Mouse (Mus musculus): ENCODE measurements around the gene Ap1m2. TPM values are rescaled to one million over a fixed set of nuclear protein-coding genes. Genes with fewer than 3 reads are reported as not detected.
A peak's percentile ranks its signal among the peaks of the same experiment; 100 is the strongest.
"Not testable (repeated sequence)": the region's sequence is repeated elsewhere in the genome, so short reads cannot be mapped to it uniquely, and the experiment has no call there.

Ap1m2 gene
- polyA plus RNA-seq, 1 experiment from 2014 or later: 5.3 TPM

DNA sequence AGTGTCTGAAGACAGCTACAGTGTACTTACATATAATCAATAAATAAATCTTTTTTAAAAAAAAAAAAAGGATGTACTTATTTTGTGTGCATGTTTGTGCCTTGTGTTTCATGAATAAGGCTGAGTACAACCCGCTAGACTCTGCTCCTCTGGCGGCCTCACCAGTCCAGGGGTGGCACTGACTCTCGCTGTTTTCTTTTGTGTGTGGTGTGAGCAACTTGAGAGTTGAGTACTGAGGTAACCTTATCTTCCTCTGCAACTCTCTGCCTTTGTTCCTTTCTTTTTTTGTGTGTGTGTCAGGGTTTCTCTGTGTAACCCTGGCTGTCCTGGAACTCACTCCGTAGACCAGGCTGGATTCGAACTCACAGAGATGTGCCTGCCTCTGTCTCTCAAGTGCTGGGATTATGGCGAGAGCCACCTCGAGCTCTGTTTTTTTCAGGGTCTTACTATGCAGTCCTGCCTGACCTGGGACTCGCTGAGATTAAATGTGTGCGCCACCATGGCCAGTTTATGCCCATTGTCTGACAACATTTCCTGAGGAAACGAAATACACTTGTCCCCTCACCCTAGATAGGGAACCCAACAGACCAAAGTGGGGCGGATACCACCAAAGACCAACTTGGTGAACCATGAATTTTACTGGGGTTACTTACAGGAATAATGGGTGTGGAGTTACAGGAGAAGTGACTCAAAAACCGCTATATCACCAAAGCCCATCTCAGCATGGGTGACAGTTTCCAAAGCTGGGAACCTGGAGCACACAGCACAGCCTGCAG lies 19.4 kb upstream of the Ap1m2 start:
- H3K4me2 ChIP-seq (ENCODE audit: low read depth, low read length): no peak overlapping the region
- H3K9ac ChIP-seq (ENCODE audit: low read length): no peak overlapping the region
- peak overlapping the region; percentile 68 for H3K27ac ChIP-seq (ENCODE audit: low read length)
- 77% methylated on average over 12 of the region's 12 CpGs for WGBS
- no peaks in the 10 kb centered on the region for H3K27me3 ChIP-seq (ENCODE audit: control insufficient read depth, insufficient read depth, low read length)
- no peaks in the 10 kb centered on the region for H3K36me3 ChIP-seq (ENCODE audit: control insufficient read depth, insufficient read depth)
- H3K4me3 ChIP-seq (ENCODE audit: low read length): no peak overlapping the region
- peaks cover 45% of the 10 kb centered on the region for H3K4me1 ChIP-seq (ENCODE audit: control insufficient read depth, insufficient read depth, low read length)
- ATAC-seq (replicated peaks; ENCODE audit: extremely low read depth, insufficient read depth, low FRiP score): no peak
- H3K9me3 ChIP-seq (replicated peaks; ENCODE audit: control insufficient read depth, low read length): no peaks in the 10 kb centered on the region

DNA sequence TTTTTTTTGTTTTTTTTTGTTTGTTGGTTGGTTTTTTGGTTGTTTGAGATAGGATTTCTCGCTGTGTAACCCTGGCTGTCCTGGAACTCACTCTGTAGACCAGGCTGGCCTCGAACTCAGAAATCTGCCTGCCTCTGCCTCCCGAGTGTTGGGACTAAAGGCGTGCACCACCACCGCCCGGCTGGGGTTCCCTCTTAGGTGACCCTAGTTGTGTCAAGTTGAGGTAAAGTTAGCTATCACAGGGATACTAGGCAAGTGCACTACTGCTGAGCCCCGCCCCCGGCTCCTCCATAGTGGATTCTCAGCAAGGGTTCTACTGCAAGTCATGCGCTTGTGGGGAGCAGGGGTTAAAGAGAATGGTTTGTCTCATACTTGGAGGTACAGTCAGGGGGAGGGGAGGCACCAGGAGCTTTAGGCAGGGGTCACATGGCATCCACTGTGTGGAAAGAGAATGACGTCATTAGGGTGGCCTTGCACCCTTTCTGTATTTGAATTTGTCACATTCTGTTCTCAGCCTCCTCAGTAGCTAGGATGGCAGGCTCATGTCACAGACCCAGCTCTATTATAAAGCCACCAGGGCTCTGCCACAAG lies 17.7 kb upstream of the Ap1m2 start:
- Histone ChIP-seq H3K36me3 (ENCODE audit: control insufficient read depth, insufficient read depth) (peaks cover 2% of the 10 kb centered on the region; the same call in 1 of the 2 replicates), H3K9ac (ENCODE audit: low read length) (no peak overlapping the region), H3K4me2 (ENCODE audit: low read depth, low read length) (0 out of 2 replicates have a peak overlapping the region, but pooled peaks have one; percentile 5), H3K4me3 (ENCODE audit: low read length) (no peak overlapping the region), H3K27me3 (ENCODE audit: control insufficient read depth, insufficient read depth, low read length) (no peaks in the 10 kb centered on the region), H3K27ac (ENCODE audit: low read length) (peak overlapping the region; percentile 78), H3K9me3 (replicated peaks; ENCODE audit: control insufficient read depth, low read length) (no peaks in the 10 kb centered on the region), H3K4me1 (ENCODE audit: control insufficient read depth, insufficient read depth, low read length) (peaks cover 42% of the 10 kb centered on the region)
- WGBS: 84% methylated on average over 10 of the region's 10 CpGs
- no peak for ATAC-seq (replicated peaks; ENCODE audit: extremely low read depth, insufficient read depth, low FRiP score)

DNA sequence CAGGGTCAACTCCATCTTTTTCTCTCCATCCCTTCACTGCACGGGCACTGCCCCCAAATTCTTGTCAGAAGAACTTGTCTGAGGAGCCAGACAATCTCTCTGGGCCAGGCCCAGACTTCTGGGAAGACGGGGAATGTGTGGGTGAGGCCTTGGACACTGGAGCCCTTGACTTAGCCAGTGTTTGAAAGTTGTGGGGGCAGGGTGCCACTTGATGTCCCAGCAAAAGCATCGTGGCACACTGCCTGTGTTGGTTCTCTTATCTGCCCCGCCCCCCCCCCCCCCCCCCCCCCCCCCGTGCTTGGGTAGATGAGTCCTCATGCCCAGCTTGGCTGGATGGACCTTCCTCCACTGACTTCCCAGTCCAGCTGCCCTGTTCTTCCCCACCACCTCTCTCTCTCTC lies 16.9 kb upstream of the Ap1m2 start:
- Histone ChIP-seq H3K9ac (ENCODE audit: low read length) (no peak overlapping the region), H3K9me3 (replicated peaks; ENCODE audit: control insufficient read depth, low read length) (no peaks in the 10 kb centered on the region), H3K36me3 (ENCODE audit: control insufficient read depth, insufficient read depth) (peaks cover 2% of the 10 kb centered on the region; the same call in 1 of the 2 replicates), H3K27ac (ENCODE audit: low read length) (peak overlapping the region; percentile 83), H3K4me2 (ENCODE audit: low read depth, low read length) (peak overlapping the region; percentile 15; the same call in 1 of the 2 replicates), H3K4me1 (ENCODE audit: control insufficient read depth, insufficient read depth, low read length) (peaks cover 45% of the 10 kb centered on the region), H3K4me3 (ENCODE audit: low read length) (no peak overlapping the region), H3K27me3 (ENCODE audit: control insufficient read depth, insufficient read depth, low read length) (no peaks in the 10 kb centered on the region)
- peak; percentile 51 for ATAC-seq (replicated peaks; ENCODE audit: extremely low read depth, insufficient read depth, low FRiP score)
- 31% methylated on average over 4 of the region's 5 CpGs for WGBS

DNA sequence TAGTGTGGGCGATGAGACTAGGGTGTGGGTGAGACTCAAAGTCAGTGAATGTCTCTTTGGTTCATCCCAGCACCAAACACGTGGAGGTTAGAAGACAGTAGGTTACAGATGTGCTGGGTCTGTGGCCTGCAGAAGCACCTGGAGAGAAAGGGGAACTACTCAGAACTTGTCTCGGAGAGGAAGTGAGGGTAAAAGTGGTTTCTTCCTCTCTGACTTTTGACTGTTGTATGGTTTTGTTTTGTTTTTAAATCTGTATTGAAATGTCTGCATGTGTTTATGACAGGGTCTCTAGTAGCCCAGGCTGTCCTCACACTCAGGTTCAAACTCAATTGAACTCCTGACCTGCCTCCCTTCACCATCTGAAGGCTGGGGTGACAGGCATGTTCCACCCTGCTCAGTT lies 15.9 kb upstream of the Ap1m2 start:
- WGBS: 74% methylated on average over 3 of the region's 3 CpGs
- Histone ChIP-seq H3K4me2 (ENCODE audit: low read depth, low read length) (no peak overlapping the region), H3K27ac (ENCODE audit: low read length) (peak overlapping the region; percentile 83), H3K9me3 (replicated peaks; ENCODE audit: control insufficient read depth, low read length) (no peaks in the 10 kb centered on the region), H3K27me3 (ENCODE audit: control insufficient read depth, insufficient read depth, low read length) (no peaks in the 10 kb centered on the region), H3K4me1 (ENCODE audit: control insufficient read depth, insufficient read depth, low read length) (peaks cover 48% of the 10 kb centered on the region), H3K9ac (ENCODE audit: low read length) (no peak overlapping the region), H3K36me3 (ENCODE audit: control insufficient read depth, insufficient read depth) (peaks cover 2% of the 10 kb centered on the region; the same call in 1 of the 2 replicates), H3K4me3 (ENCODE audit: low read length) (no peak overlapping the region)
- 0 out of 2 replicates have a peak, but pooled peaks have one; percentile 29 for ATAC-seq (replicated peaks; ENCODE audit: extremely low read depth, insufficient read depth, low FRiP score)

DNA sequence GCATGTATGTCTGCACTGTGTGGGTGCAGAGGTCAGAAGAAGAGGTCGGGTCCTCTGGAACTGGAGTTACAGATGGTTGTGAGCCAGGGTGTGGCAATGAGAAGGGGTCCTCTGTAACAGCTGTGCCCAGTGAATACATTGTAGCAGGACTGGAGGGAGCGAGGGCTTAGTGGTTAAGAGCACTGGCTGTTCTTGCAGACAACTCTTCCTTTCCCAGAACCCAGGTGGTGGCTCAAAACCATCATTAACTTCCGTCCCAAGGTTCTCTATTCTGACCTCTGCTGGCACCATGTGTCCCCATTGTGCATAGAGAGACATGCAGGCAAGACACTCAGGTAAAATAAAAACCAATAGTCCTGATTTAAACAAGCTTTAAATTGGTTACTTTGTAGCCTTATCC lies 15.4 kb upstream of the Ap1m2 start:
- WGBS: 62% methylated on average over 3 of the region's 3 CpGs
- Histone ChIP-seq H3K27me3 (ENCODE audit: control insufficient read depth, insufficient read depth, low read length) (no peaks in the 10 kb centered on the region), H3K9ac (ENCODE audit: low read length) (no peak overlapping the region), H3K9me3 (replicated peaks; ENCODE audit: control insufficient read depth, low read length) (no peaks in the 10 kb centered on the region), H3K4me2 (ENCODE audit: low read depth, low read length) (no peak overlapping the region), H3K4me3 (ENCODE audit: low read length) (no peak overlapping the region), H3K27ac (ENCODE audit: low read length) (peak overlapping the region; percentile 73; the same call in 1 of the 2 replicates), H3K4me1 (ENCODE audit: control insufficient read depth, insufficient read depth, low read length) (peaks cover 46% of the 10 kb centered on the region), H3K36me3 (ENCODE audit: control insufficient read depth, insufficient read depth) (peaks cover 2% of the 10 kb centered on the region; the same call in 1 of the 2 replicates)
- ATAC-seq (replicated peaks; ENCODE audit: extremely low read depth, insufficient read depth, low FRiP score): no peak

DNA sequence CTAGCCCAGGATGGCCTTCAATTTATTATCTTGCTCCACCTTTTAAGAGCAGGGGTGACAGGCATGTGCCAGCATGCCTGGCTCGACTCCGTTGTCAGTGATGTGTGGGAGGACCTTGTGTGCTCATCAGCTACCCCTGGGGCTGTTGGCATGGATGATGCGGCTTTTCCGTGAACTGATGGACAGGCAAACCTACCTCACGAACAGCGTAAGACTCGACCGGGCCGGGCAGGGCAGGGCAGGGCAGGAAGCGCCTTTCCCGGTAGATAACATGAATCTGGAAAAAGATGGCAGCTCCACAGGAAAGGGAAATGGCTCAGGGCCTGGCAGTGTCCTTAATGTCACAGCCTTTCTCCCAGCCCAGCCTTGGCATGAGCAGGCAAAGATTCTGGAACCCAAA lies 12.1 kb upstream of the Ap1m2 start:
- no peak overlapping the region for H3K4me3 ChIP-seq (ENCODE audit: low read length)
- H3K9ac ChIP-seq (ENCODE audit: low read length): no peak overlapping the region
- H3K4me1 ChIP-seq (ENCODE audit: control insufficient read depth, insufficient read depth, low read length): peaks cover 36% of the 10 kb centered on the region
- WGBS: 68% methylated on average over 11 of the region's 11 CpGs
- no peak overlapping the region for H3K27ac ChIP-seq (ENCODE audit: low read length)
- H3K27me3 ChIP-seq (ENCODE audit: control insufficient read depth, insufficient read depth, low read length): no peaks in the 10 kb centered on the region
- H3K4me2 ChIP-seq (ENCODE audit: low read depth, low read length): no peak overlapping the region
- H3K36me3 ChIP-seq (ENCODE audit: control insufficient read depth, insufficient read depth): peaks cover 2% of the 10 kb centered on the region; the same call in 1 of the 2 replicates
- no peak for ATAC-seq (replicated peaks; ENCODE audit: extremely low read depth, insufficient read depth, low FRiP score)
- H3K9me3 ChIP-seq (replicated peaks; ENCODE audit: control insufficient read depth, low read length): no peaks in the 10 kb centered on the region; the same call in 1 of the 2 replicates

DNA sequence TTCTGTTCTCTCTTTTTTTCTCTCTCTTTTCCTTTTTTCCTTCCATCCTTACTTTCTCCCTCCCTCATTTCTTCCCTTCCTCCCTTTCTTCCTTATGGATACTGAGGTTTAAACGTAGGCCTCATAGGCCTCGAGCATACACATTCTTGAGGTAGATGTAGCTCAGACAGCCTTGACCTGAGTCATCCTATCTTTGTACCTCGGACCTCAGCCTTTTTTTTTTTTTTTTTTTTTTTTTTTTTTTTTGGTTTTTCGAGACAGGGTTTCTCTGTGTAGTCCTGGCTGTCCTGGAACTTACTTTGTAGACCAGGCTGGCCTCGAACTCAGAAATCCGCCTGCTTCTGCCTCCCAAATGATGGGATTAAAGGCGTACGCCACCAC lies 10.8 kb upstream of the Ap1m2 start:
- H3K36me3 ChIP-seq (ENCODE audit: control insufficient read depth, insufficient read depth); H3K9ac ChIP-seq (ENCODE audit: low read length); ATAC-seq (replicated peaks; ENCODE audit: extremely low read depth, insufficient read depth, low FRiP score); H3K9me3 ChIP-seq (replicated peaks; ENCODE audit: control insufficient read depth, low read length); H3K4me3 ChIP-seq (ENCODE audit: low read length); H3K27ac ChIP-seq (ENCODE audit: low read length); H3K27me3 ChIP-seq (ENCODE audit: control insufficient read depth, insufficient read depth, low read length): not testable (repeated sequence)
- WGBS: 85% methylated on average over 8 of the region's 8 CpGs
- Histone ChIP-seq H3K4me2 (ENCODE audit: low read depth, low read length) (peak overlapping the region; percentile 95), H3K4me1 (ENCODE audit: control insufficient read depth, insufficient read depth, low read length) (peaks cover 29% of the 10 kb centered on the region)

DNA sequence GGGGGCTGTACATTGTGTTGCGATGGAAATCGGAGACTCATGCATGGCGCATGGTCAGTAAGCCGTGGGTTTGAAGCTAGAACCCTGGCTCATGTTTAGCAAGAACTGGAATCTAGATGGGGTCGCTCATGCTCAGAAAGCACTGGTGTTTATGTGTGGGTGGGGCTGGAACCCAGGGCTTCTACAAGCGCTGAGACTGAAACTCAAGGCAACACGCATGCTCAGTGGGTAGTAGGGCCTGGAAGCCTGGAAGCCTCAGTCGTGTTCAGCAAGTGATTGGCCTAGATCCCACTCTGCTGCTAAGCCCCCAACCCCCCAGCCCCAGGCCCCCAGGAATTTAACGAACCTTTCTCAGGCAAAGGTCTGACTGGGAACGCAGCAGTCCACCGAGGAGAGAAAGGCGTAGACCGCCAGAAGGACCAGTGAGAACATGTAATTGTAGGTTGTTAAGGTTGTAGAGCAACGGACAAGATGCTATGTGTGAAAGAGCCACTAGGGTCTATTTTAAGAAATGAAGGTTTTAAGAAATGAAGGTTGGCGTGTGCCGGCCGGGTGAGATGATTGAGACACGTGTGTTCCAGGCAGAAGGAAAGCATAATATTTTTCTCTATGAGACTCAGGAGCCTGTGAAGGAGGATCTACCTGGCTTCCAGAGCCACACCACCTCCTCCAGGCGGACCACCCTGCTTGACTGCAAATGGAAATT lies 10.2 kb upstream of the Ap1m2 start:
- 68% methylated on average over 19 of the region's 19 CpGs for WGBS
- peaks cover 2% of the 10 kb centered on the region; the same call in 1 of the 2 replicates for H3K36me3 ChIP-seq (ENCODE audit: control insufficient read depth, insufficient read depth)
- no peaks in the 10 kb centered on the region for H3K27me3 ChIP-seq (ENCODE audit: control insufficient read depth, insufficient read depth, low read length)
- H3K4me3 ChIP-seq (ENCODE audit: low read length): peak overlapping the region; percentile 92
- H3K9me3 ChIP-seq (replicated peaks; ENCODE audit: control insufficient read depth, low read length): no peaks in the 10 kb centered on the region; the same call in 1 of the 2 replicates
- peak overlapping the region; percentile 83 for H3K27ac ChIP-seq (ENCODE audit: low read length)
- no peak for ATAC-seq (replicated peaks; ENCODE audit: extremely low read depth, insufficient read depth, low FRiP score)
- H3K4me2 ChIP-seq (ENCODE audit: low read depth, low read length): peak overlapping the region; percentile 95
- peaks cover 26% of the 10 kb centered on the region for H3K4me1 ChIP-seq (ENCODE audit: control insufficient read depth, insufficient read depth, low read length)
- peak overlapping the region; percentile 90 for H3K9ac ChIP-seq (ENCODE audit: low read length)

DNA sequence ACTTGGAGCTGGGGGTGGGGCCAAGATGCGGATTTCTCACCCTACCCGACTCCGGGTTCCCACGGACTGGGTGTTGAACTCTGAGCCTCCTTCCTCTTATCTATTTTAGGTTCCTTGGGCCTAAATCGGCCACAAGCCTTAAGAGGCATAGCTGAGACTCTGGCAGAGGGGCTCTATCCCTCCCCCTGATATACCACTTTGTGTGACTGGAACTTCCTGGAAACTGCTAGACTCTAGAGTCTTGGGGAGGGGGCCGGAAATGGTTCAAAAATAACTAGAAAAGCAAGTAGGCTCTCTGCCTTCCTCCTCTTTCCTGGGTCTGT lies 9.3 kb upstream of the Ap1m2 start:
- Histone ChIP-seq H3K27me3 (ENCODE audit: control insufficient read depth, insufficient read depth, low read length) (no peaks in the 10 kb centered on the region), H3K36me3 (ENCODE audit: control insufficient read depth, insufficient read depth) (peaks cover 2% of the 10 kb centered on the region; the same call in 1 of the 2 replicates), H3K27ac (ENCODE audit: low read length) (peak overlapping the region; percentile 83), H3K4me3 (ENCODE audit: low read length) (peak overlapping the region; percentile 92), H3K9ac (ENCODE audit: low read length) (peak overlapping the region; percentile 90), H3K4me2 (ENCODE audit: low read depth, low read length) (peak overlapping the region; percentile 95), H3K4me1 (ENCODE audit: control insufficient read depth, insufficient read depth, low read length) (peaks cover 26% of the 10 kb centered on the region), H3K9me3 (replicated peaks; ENCODE audit: control insufficient read depth, low read length) (no peaks in the 10 kb centered on the region; the same call in 1 of the 2 replicates)
- 7% methylated on average over 6 of the region's 6 CpGs for WGBS
- no peak for ATAC-seq (replicated peaks; ENCODE audit: extremely low read depth, insufficient read depth, low FRiP score)

Data from heart, embryonic 16.5 days (tissue).